Mouse (Mus musculus) bone marrow, adult 2 months (tissue): ENCODE measurements around the gene Uba52.

Experiments
- CTCF ChIP-seq: fragments of 200-500 bp; IDR thresholded peaks from 2 replicates; pipeline ENCODE4 v1.5.1; 2011; ENCODE audit warnings: low read length, control low read depth; ENCODE audit not compliant: control insufficient read depth, insufficient read depth
- POLR2A ChIP-seq: fragments of 200-500 bp; IDR thresholded peaks from 2 replicates; pipeline ENCODE4 v1.6.1; 2011; ENCODE audit warnings: low read depth, mild to moderate bottlenecking, control low read depth, low read length, borderline replicate concordance; ENCODE audit not compliant: control insufficient read depth

GRCm38 (mm10) chr8:70490880-70491495 lies 19.6 kb downstream of the Uba52 start:
- no peak for TF ChIP-seq CTCF
- TF ChIP-seq POLR2A: no peak
